In genomic region chr7:81060908-81061307, GRCm38 (mm10) we compare ENCODE assay signal across 9 mouse cellular contexts. TPM values are rescaled to one million over a fixed set of nuclear protein-coding genes. Genes with fewer than 3 reads are reported as not detected.
DNase-seq lines count a peak whose midpoint lies in the region; TF ChIP-seq lines count a peak whose summit lies in the region.
"Had no signal": no experiment of that assay in that cellular context is flagged by ENCODE, and none has a peak within 500 bp of the region (broad histone marks: within the 10 kb centered on the region; RNA-seq: fewer than 3 reads in every experiment).

No protein-coding gene starts in this region.

- peaks cover 4% of the 10 kb centered on the region; the same call in 1 of the 2 replicates for H3K4me1 ChIP-seq in thymus, adult 2 months (replicated peaks; ENCODE audit: control insufficient read depth, insufficient read depth, low read length)

- no peak for TF ChIP-seq POLR2A in thymus, adult 2 months (IDR thresholded peaks at IDR 0.05; ENCODE audit: control insufficient read depth, extremely low read depth, insufficient read depth, low read length, poor library complexity)

- no peak for TF ChIP-seq CTCF in thymus, adult 2 months (IDR thresholded peaks at IDR 0.05; ENCODE audit: borderline replicate concordance, control insufficient read depth, extremely low read depth, insufficient read depth, low read length, poor library complexity)

- no peaks in the 10 kb centered on the region for H3K36me3 ChIP-seq in thymus, adult 2 months (ENCODE audit: control insufficient read depth, insufficient read depth, low read length)

- H3K4me3 ChIP-seq in thymus, adult 2 months (ENCODE audit: control insufficient read depth, insufficient read depth, low read length): no peak overlapping the region

- WGBS in thymus, adult 2 months: 90% methylated on average over 2 of the region's 2 CpGs

- H3K27me3 ChIP-seq in thymus, adult 2 months (ENCODE audit: control insufficient read depth, insufficient read depth, low read length): no peaks in the 10 kb centered on the region

- H3K27ac ChIP-seq in thymus, adult 2 months (ENCODE audit: control insufficient read depth, insufficient read depth, low read length): no peak overlapping the region

- peak; percentile 46 for DNase-seq in adrenal gland, postnatal 10 days
- no peak for DNase-seq in adrenal gland, adult 8-10 months
- peak; percentile 53 for DNase-seq in thymus, adult 2 months
- no peak for DNase-seq in thymus, adult 18-20 months
- peak; percentile 49 to 65 for DNase-seq in kidney, postnatal 4 days
- DNase-seq in thymus, postnatal 4 days: peak; percentile 77
- DNase-seq in frontal cortex, postnatal 14 days (ENCODE audit: low spot score in 2 of 2): no peak
- no peak for DNase-seq in gastrocnemius, postnatal 10 days

RNA-seq across cellular contexts. Expression of gene Alpk3, which starts 3.5 kb away (rescaled TPM):
- total RNA-seq in adrenal gland, postnatal 10 days (2021): 10 to 100 TPM in 1 of 2 experiments, 1 to 10 TPM in 1; 3.1 to 12.0 TPM
- under 1 TPM; 0.12 to 0.24 (median 0.19) TPM for total RNA-seq in adrenal gland, adult 8-10 months (2022)
- polyA plus RNA-seq in thymus, adult 2 months (2012; rRNA removed): 0.51 and 1.4 TPM in 2 replicates
- total RNA-seq in gastrocnemius, postnatal 10 days (2021): 100 to 1,000 TPM; 104 to 110 TPM

RNA-seq across cellular contexts. Expression of gene Slc28a1, which starts 53.7 kb away (rescaled TPM):
- under 1 TPM; 0.58 to 0.66 TPM for total RNA-seq in adrenal gland, postnatal 10 days (2021)
- total RNA-seq in adrenal gland, adult 8-10 months (2022): not detected
- 0.15 and 0.24 TPM in 2 replicates for polyA plus RNA-seq in thymus, adult 2 months (2012; rRNA removed)
- total RNA-seq in gastrocnemius, postnatal 10 days (2021): under 1 TPM; 0.28 to 0.34 TPM
- total RNA-seq: layer of hippocampus, postnatal 14 days had no signal

Comparison
In these comparisons a context has a peak if more than half of its experiments do, and no peak if none do; other contexts are left out.
1. DNase-seq: peak in adrenal gland, postnatal 10 days (single experiment), thymus, adult 2 months (single experiment), kidney, postnatal 4 days (2 of 2) and thymus, postnatal 4 days (single experiment); none in adrenal gland, adult 8-10 months (single experiment), thymus, adult 18-20 months (0 of 2), frontal cortex, postnatal 14 days (0 of 2) and gastrocnemius, postnatal 10 days (single experiment).
2. RNA of gene Alpk3, which starts 3.5 kb away (total RNA-seq): 104 to 110 TPM in gastrocnemius, postnatal 10 days; 3.1 to 12.0 TPM in adrenal gland, postnatal 10 days and 0.12 to 0.24 TPM in adrenal gland, adult 8-10 months; every median in the first group is over 4 times any median in the second.